Mouse (Mus musculus) left cerebral cortex, postnatal 14 days (tissue): ENCODE measurements around the gene Hacl1. TPM values are rescaled to one million over a fixed set of nuclear protein-coding genes. Genes with fewer than 3 reads are reported as not detected.
"Not testable (repeated sequence)": the region's sequence is repeated elsewhere in the genome, so short reads cannot be mapped to it uniquely, and the experiment has no call there.

Source experiments
- DNase-seq, 2 experiments: peaks; one replicate each; pipeline ENCODE4 v3.0.0; 2021 to 2022; ENCODE audit warnings: low spot score in 2 of 2, mixed read lengths in 1 of 2
- intact Hi-C: fragments of 180-260 bp; cut with DNase I; formaldehyde crosslinking; loops from one replicate; pipeline ENCODE4 v1.15.1; 2025
- total RNA-seq, 2 experiments: library from RNA; stranded (reverse); gene quantifications; 2 replicates each; pipeline ENCODE4 v1.2.3; 2021

The Hacl1 gene
- total RNA-seq, 2 experiments from 2014 or later: 5.0 to 6.9 TPM

DNA sequence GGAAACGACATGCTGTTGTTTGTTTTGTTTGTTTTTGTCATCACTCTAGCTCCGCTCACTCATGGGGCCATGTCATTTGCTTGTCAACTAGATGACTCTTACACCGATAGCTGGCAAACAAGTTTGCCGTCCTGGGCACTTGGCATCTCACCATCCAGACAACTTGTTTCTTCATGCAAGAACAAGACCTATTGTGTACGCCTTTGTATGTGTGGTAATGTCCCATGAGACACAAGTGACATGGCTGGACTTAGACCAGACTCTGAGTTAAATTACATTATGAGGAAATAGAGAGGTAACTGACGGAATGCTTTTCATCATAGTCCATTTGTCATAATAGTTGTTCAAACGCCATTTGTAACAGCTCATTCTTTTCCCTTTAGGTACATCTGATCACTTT lies 4.8 kb upstream of the Hacl1 start:
- no peak for DNase-seq
- intact Hi-C loops: no loop called here

DNA sequence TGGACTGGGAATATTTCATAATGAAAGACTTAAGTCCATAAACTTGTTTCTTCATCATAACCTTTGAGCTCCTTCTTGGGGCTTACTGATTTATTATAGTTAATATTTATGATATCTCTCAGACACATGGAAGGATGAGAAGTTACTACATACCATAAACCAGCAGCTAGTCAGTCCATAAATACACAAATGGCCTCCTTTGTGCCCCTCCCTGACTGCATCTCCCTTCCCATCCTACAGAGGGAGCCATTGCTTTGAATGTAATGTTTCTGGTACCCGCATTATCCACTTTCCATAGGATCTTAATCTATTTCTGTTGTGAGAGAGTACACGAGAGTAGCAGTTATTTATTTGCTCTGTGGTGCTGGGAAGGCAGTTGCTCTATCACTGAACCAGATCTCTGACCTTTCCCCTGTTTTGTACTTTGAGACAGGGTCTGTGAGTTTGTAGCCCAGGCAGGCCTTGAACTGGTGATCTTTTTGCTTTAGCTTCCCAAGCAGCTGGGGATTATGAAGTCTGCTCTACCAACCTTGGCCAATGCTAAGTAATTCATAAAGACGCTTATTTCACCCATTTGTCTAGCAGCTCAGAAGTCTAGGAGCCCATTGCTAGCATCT lies 4.0 kb upstream of the Hacl1 start:
- no peak for DNase-seq
- intact Hi-C loops: no loop called here

GRCm38 (mm10) chr14:31644183-31644830 lies 3.2 kb upstream of the Hacl1 start:
- no peak for DNase-seq
- intact Hi-C loops: no loop called here

DNA sequence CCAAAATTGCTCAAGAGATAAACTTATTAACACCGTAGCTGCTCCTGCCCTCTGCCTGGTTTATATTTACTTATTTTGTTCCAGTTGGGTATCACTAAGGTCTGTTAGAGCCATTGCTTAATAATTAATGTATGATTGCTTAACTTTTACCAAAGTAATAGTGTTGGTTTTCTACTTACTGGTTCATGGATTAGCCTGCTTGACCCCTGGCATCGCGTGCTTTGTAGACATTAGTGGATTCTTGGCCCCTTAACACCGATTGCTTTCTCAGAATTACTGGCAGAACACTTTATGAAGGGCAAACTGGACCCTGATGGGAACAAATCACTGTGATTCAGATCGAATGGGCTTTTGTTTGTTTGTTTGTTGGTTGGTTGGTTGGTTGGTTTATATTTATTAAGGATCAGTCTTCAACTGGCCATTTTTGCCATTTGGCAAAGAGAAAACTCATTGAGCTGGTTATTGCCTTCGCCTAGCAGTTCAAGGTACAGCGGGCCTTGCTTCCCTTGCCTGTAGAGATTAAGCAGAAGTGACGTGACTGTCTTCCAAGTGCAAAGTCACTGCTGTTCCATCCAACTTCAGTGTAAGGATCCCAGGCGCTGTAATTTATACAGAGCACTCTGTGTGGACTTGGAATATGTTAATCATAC lies 545 bp upstream of the Hacl1 start:
- DNase-seq: no peak
- intact Hi-C loops: no loop called here

DNA sequence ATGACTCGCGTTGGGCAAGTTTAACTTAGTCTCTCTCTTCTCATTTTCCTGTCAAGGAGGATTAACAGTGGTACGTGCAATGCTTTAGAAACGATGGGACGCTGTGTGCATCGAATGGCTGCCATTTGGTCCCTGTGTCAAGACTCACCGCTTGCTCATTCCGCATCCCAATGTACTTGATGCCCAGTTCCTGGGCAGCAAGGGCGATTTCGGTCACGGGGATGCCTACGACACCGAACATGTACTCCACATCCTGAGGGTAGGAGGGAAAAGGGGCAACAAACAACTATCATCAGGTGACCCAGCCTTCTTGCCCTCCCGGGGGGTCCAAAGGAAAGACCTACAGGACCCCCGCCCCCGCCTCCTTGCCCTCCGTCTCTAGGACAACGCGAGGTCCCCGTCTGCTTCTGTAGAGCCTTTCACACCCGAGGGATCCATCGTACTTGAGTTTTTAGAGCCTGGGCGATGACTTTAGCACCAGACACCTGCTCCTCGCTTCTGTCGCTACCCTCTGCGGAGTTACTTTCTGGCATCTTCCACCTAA lies 668 bp downstream of the Hacl1 start, which contains the start of gene Gm49387:
Gm49387 (minus strand) TSS at position 533 of the 544 bp plus-strand sequence.
- no peak for DNase-seq
- intact Hi-C loops: no loop called here

GRCm38 (mm10) chr14:31630677-31631076 lies 10.4 kb downstream of the Hacl1 start:
- intact Hi-C loops: no loop called here
- DNase-seq: no peak

GRCm38 (mm10) chr14:31622748-31623147 lies 18.3 kb downstream of the Hacl1 start:
- intact Hi-C loops: no loop called here
- DNase-seq: peak; percentile 57 to 68

DNA sequence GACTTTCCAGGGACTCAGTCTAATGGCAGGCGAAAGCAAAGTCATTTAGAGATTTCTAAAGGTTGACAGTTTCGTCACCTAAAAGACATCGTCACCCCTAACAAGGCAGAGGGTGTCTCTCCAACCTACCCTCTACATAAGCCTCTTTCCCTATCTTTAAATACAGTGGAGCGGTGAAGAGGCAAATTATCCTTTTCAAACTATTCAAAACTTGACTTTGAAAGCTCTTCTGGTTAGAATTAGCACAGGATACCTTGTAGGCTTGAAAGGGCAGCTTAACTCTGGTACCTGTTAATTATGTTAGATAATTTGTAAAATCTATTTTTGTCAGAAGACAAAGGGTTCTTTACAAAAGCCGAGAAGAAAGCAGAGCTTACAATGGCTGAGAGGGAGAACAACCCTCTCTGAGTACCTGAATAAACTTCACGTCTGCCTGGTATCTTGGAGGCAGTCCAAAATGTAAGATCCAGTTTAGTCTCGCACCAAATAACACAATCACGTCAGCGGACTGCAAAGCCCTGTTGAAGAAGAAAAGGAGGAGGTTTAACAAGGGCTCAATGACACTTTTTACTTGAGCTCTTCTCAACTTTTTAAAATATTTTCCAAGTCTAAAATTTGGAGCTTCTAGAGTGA lies 20.4 kb downstream of the Hacl1 start:
- no peak for DNase-seq

GRCm38 (mm10) chr14:31617997-31618396 lies 23.1 kb downstream of the Hacl1 start:
- DNase-seq: no peak
- intact Hi-C loops: no loop called here

More for the DNA sequence above, 20.4 kb downstream of the Hacl1 start:
- intact Hi-C loops: no loop called here

DNA sequence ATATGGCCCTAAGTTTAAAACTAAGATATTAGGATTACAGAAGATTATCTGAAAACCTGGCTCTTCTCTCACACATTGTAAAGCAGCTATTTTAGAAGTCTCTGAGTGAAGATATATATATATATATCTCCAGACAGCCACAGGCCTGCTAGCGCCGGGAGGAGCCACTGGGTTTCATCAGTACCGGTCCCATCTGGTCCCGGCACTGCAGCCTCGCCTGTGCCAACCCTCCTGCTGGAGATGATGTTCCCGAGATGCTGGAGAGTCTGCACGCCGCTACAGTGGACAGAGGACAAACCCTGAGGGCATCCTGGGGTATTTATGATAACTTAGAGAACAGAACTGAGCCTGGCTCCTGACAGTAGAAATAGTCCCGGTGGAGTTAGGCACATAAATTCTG lies 23.9 kb downstream of the Hacl1 start:
- intact Hi-C loops: no loop called here

DNA sequence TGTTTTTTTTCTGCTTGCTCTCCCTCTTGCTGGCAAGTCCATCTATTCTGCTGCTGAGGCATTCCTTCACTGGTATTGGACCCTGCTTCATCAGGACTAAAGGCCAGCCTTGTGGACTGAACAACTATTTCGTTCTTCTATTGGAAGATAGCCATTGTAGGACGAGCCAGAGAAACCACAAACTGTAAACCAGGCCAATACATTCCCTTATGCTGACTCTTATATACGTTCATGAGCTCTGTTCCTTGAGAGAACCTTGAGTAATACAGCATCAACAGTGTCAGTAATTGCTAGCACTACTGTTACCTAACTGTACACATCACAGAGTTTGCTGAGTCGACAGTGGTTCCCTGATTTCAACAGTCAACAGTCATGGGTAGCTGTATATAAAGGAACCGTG lies 27.4 kb downstream of the Hacl1 start:
- no peak for DNase-seq
- intact Hi-C loops: no loop called here

More for the DNA sequence above, 23.9 kb downstream of the Hacl1 start:
- DNase-seq: peak; percentile 27 to 38

- DNase-seq: no peak
- intact Hi-C loops: no loop called here
Observed at GRCm38 (mm10) chr14:31611986-31612385, 29.1 kb downstream of the Hacl1 start.

- intact Hi-C loops: no loop called here
- DNase-seq: no peak
Observed at GRCm38 (mm10) chr14:31605514-31605913, 35.6 kb downstream of the Hacl1 start.

DNA sequence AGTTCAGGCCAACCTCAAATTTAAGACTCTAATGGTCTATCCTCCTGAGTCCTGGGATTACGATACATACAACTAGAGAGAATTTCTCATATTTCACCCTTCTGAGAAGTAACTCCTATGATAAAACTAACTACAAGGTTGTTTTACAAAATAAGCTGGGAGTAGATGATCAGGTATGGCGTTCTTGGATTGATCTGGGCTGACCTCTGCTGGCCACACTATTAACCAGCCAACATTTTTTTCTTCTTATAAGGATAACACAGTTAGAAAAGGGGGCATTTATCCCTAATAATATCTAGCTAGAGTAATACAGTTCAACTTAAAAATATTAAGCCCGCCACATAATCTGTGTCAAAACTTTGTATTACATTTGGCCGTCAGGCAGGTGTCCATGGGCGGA lies 36.2 kb downstream of the Hacl1 start:
- DNase-seq: no peak
- intact Hi-C loops: loop anchor here (5.0 kb wide), 1 partner anchor 83 kb away; no protein-coding TSS in a partner anchor

DNA sequence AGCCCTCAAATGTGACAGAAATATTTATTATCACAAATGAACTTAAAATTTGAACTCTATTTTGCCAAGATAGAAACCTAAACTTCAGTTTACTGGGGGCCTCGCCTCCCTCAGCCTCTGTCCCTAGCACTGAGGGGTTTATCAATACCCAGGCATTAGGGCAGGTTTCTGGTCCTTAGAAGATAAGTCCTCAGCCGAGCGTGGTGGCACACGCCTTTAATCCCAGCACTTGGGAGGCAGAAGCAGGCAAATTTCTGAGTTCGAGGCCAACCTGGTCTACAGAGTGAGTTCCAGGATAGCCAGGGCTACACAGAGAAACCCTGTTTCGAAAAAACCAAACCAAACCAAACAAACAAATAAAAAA lies 38.5 kb downstream of the Hacl1 start:
- intact Hi-C loops: loop anchor here (5.0 kb wide), 1 partner anchor 80 kb away; no protein-coding TSS in a partner anchor

DNA sequence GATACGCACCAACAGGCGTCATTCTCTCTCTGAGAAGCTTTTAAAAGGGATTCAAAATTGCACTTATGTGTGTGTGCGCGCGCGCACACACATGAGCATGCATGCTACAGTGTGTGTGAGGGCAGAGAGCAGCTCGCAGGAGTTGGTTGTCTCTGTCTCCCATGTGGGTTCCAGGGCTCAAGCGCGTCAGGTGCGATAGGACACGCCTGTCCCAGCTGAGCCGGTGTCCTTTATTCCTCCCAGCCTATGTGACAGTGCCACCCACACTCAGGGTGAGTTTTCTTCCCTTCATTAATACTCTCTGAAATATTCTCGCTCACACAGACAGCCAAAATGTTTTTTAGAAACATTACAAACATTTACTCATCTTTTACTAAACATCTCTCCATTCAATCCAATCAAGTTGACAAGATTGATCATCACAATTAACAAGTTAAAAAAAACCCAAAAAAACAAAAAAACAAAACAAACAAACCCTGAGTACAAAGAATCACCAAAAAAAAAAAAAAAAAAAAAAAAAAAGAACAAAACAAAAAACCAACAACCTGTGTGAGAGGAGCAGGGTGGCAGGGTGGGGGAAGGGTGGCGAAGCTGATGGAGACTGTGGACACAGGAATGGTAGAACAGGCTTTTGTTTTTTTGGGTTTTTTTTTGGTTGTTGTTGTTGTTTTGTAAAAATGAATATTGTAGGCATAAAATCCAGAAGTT lies 39.0 kb downstream of the Hacl1 start:
- DNase-seq: no peak
- intact Hi-C loops: loop anchor here (5.0 kb wide), 1 partner anchor 80 kb away; no protein-coding TSS in a partner anchor

More for the DNA sequence above, 38.5 kb downstream of the Hacl1 start:
- DNase-seq: not testable (repeated sequence)

- intact Hi-C loops: no loop called here
- DNase-seq: no peak
Observed at GRCm38 (mm10) chr14:31597446-31597845, 43.6 kb downstream of the Hacl1 start.

- DNase-seq: no peak
- intact Hi-C loops: no loop called here
Observed at GRCm38 (mm10) chr14:31596408-31596807, 44.7 kb downstream of the Hacl1 start.

DNA sequence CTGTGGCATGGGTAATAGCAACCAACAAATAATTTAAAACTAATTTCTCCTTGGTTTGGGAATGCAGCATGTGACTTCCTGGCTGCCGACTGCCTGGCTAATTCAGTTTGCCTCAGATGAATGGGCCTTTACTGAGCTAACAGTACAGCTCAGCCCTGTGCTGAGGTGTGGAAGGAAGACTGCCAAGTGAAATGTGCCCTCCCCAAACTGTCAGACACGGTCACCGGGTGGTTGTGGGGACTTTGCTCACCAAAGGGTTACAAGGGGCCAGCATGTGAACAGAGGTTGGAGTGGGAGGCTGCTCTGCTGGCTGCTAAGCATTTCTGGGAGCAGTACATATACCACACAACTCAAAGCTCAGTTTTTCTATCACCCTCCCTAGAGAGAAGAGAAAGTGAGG lies 46.4 kb downstream of the Hacl1 start:
- intact Hi-C loops: no loop called here
- DNase-seq: no peak
